Mouse (Mus musculus) forebrain, postnatal 0 days (tissue): ENCODE measurements at regions not wholly inside any gene's neighbourhood (a gene's known extent, or its start where the extent isn't known, plus 50 kb on each side); places are given as distances from the start of the nearest gene placed in this dataset.

Source experiments
- ATAC-seq: fragments of 200-750 bp; cut with Nextera tagmentation; 2 replicates; pipeline ENCODE4 v1.8.0; 2017; ENCODE audit warnings: mild to moderate bottlenecking, moderate library complexity
- DNase-seq: peaks from one replicate; pipeline ENCODE4 v3.0.0-alpha.2; 2015
- H3K27ac ChIP-seq: fragments of 300-500 bp; sonication (generic); 2 replicates; pipeline ENCODE4 v1.5.1; 2014; ENCODE audit warnings: low read depth, mild to moderate bottlenecking, antibody characterized with exemption, low read length, moderate library complexity, mixed read lengths
- H3K27me3 ChIP-seq: fragments of 300-500 bp; sonication (generic); 2 replicates; pipeline ENCODE4 v1.6.1; 2014; ENCODE audit warnings: mild to moderate bottlenecking, low read length, mixed read lengths; ENCODE audit not compliant: insufficient read depth
- H3K36me3 ChIP-seq: fragments of 300-500 bp; sonication (generic); 2 replicates; pipeline ENCODE4 v1.6.1; 2014; ENCODE audit warnings: mild to moderate bottlenecking, moderate library complexity; ENCODE audit not compliant: insufficient read depth
- H3K4me1 ChIP-seq: fragments of 300-500 bp; sonication (generic); 2 replicates; pipeline ENCODE4 v1.6.1; 2014; ENCODE audit warnings: antibody characterized with exemption; ENCODE audit not compliant: insufficient read depth
- H3K4me2 ChIP-seq: fragments of 300-500 bp; sonication (generic); 2 replicates; pipeline ENCODE4 v1.6.1; 2014; ENCODE audit warnings: low read depth, mild to moderate bottlenecking, moderate library complexity
- H3K4me3 ChIP-seq: fragments of 300-500 bp; sonication (generic); 2 replicates; pipeline ENCODE4 v1.5.1; 2014; ENCODE audit warnings: low read depth, low read length, mixed read lengths
- H3K9ac ChIP-seq: fragments of 300-500 bp; sonication (generic); 2 replicates; pipeline ENCODE4 v1.6.1; 2014; ENCODE audit warnings: mild to moderate bottlenecking
- H3K9me3 ChIP-seq: fragments of 300-500 bp; sonication (generic); 2 replicates; pipeline ENCODE4 v1.6.1; 2016; ENCODE audit warnings: low read length
- CTCF ChIP-seq: sonication (generic); IDR thresholded peaks from 2 replicates; pipeline ENCODE4 v1.5.1; 2016; ENCODE audit warnings: antibody characterized with exemption, control low read depth, low read depth
- WGBS: fragments of 180-500 bp; shearing (Covaris S2); extraction: QIAGEN DNeasy Blood & Tissue Kit; methylation state at CpG from one replicate; pipeline ENCODE4 v1.1.7; 2014; 5-methylcytosine and 5-hydroxymethylcytosine counted together

GRCm38 (mm10) chr11:24789120-24789519 lies 711.3 kb downstream of the Bcl11a start:
- DNase-seq (no peak), ATAC-seq (no peak)
- Histone ChIP-seq H3K4me3 (no peak overlapping the region), H3K4me2 (no peak overlapping the region), H3K27ac (no peak overlapping the region), H3K36me3 (no peaks in the 10 kb centered on the region), H3K4me1 (no peaks in the 10 kb centered on the region), H3K27me3 (no peaks in the 10 kb centered on the region), H3K9me3 (no peaks in the 10 kb centered on the region), H3K9ac (no peak overlapping the region)
- no peak for TF ChIP-seq CTCF
- 63% methylated on average over 2 of the region's 2 CpGs for WGBS

- H3K27me3 ChIP-seq = no peaks in the 10 kb centered on the region
- H3K9me3 ChIP-seq = no peaks in the 10 kb centered on the region
- H3K9ac ChIP-seq = no peak overlapping the region
- WGBS = 19% methylated on average over 4 of the region's 4 CpGs
- no peaks in the 10 kb centered on the region for H3K36me3 ChIP-seq
- H3K4me1 ChIP-seq = no peaks in the 10 kb centered on the region
- no peak overlapping the region for H3K4me3 ChIP-seq
- peak; percentile 70 for DNase-seq
- no peak for TF ChIP-seq CTCF
- H3K4me2 ChIP-seq = no peak overlapping the region
- H3K27ac ChIP-seq = no peak overlapping the region
- peak; percentile 96 for ATAC-seq
These were observed 717.8 kb downstream of the Bcl11a start for GRCm38 (mm10) chr11:24795510-24796211.

GRCm38 (mm10) chr11:24804623-24805023 lies 726.8 kb downstream of the Bcl11a start:
- no peaks in the 10 kb centered on the region for H3K27me3 ChIP-seq
- H3K27ac ChIP-seq = no peak overlapping the region
- peak; percentile 42 for ATAC-seq
- H3K9ac ChIP-seq = no peak overlapping the region
- TF ChIP-seq CTCF = no peak
- peak; percentile 17 for DNase-seq
- H3K4me1 ChIP-seq = no peaks in the 10 kb centered on the region
- H3K9me3 ChIP-seq = no peaks in the 10 kb centered on the region
- 20% methylated on average over 8 of the region's 8 CpGs for WGBS
- H3K36me3 ChIP-seq = no peaks in the 10 kb centered on the region
- H3K4me3 ChIP-seq = no peak overlapping the region
- H3K4me2 ChIP-seq = no peak overlapping the region

- Histone ChIP-seq H3K36me3 (no peaks in the 10 kb centered on the region), H3K9ac (0 out of 2 replicates have a peak overlapping the region, but pooled peaks have one; percentile 10), H3K4me3 (no peak overlapping the region), H3K4me2 (0 out of 2 replicates have a peak overlapping the region, but pooled peaks have one; percentile 2), H3K27ac (0 out of 2 replicates have a peak overlapping the region, but pooled peaks have one; percentile 41), H3K27me3 (no peaks in the 10 kb centered on the region), H3K9me3 (no peaks in the 10 kb centered on the region), H3K4me1 (peaks cover 4% of the 10 kb centered on the region; the same call in 1 of the 2 replicates)
- no peak for DNase-seq
- TF ChIP-seq CTCF = no peak
- WGBS = 22% methylated on average over 13 of the region's 13 CpGs
- ATAC-seq = peak; percentile 65; the same call in 1 of the 2 replicates
These were observed 751.9 kb downstream of the Bcl11a start for GRCm38 (mm10) chr11:24829578-24830401.

- no peak for TF ChIP-seq CTCF
- H3K4me3 ChIP-seq = no peak overlapping the region
- H3K27ac ChIP-seq = no peak overlapping the region
- no peaks in the 10 kb centered on the region for H3K36me3 ChIP-seq
- H3K4me1 ChIP-seq = peaks cover 4% of the 10 kb centered on the region; the same call in 1 of the 2 replicates
- H3K9ac ChIP-seq = no peak overlapping the region
- WGBS = 67% methylated on average over 2 of the region's 2 CpGs
- DNase-seq (no peak), ATAC-seq (no peak)
- no peaks in the 10 kb centered on the region for H3K27me3 ChIP-seq
- no peaks in the 10 kb centered on the region for H3K9me3 ChIP-seq
- no peak overlapping the region for H3K4me2 ChIP-seq
These were observed 752.6 kb downstream of the Bcl11a start for GRCm38 (mm10) chr11:24830484-24830883.

GRCm38 (mm10) chr11:24843839-24844738 lies 766.2 kb downstream of the Bcl11a start:
- no peak for ATAC-seq
- H3K4me2 ChIP-seq = no peak overlapping the region
- H3K4me3 ChIP-seq = no peak overlapping the region
- H3K9ac ChIP-seq = no peak overlapping the region
- no peak for DNase-seq
- no peaks in the 10 kb centered on the region for H3K4me1 ChIP-seq
- H3K27me3 ChIP-seq = no peaks in the 10 kb centered on the region
- H3K9me3 ChIP-seq = no peaks in the 10 kb centered on the region
- H3K27ac ChIP-seq = no peak overlapping the region
- no peaks in the 10 kb centered on the region for H3K36me3 ChIP-seq
- no peak for TF ChIP-seq CTCF
- 49% methylated on average over 2 of the region's 2 CpGs for WGBS
